Mouse (Mus musculus): ENCODE measurements around the gene Traip.

GRCm38 (mm10) chr9:107994464-107994863, 44.5 kb downstream of the Traip start:
- TF ChIP-seq CTCF (IDR thresholded peaks at IDR 0.05; ENCODE audit: low read depth) (no peak), EP300 (IDR thresholded peaks at IDR 0.05; ENCODE audit: low read depth) (no peak)
